Mouse (Mus musculus) kidney, postnatal 4 days (tissue): ENCODE measurements around the gene Rnf167.

Experiments
- DNase-seq, 2 experiments: peaks; one replicate each; pipeline ENCODE4 v3.0.0; 2021; ENCODE audit warnings: mixed read lengths in 2 of 2

Rnf167 gene

DNA sequence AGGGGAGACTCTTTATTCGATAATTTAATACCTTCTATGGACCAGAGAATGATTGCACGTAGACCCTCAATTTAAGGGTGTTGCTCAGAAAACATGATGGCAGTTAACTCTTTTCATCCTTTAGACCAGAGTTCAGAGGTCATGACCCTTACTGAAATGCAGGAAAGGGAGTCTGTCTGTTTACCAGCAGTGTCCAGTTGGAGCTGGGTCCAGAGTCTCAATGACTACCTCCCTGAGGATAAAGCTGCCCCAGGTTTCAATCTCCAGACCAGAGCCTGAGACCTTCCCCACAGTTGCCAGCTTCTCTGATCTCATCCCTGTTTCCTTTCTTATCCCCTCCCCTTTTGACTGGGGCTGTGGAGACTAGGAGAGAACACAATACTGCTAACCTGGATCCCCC, 31.5 kb downstream of the Rnf167 start:
- no peak for DNase-seq

DNA sequence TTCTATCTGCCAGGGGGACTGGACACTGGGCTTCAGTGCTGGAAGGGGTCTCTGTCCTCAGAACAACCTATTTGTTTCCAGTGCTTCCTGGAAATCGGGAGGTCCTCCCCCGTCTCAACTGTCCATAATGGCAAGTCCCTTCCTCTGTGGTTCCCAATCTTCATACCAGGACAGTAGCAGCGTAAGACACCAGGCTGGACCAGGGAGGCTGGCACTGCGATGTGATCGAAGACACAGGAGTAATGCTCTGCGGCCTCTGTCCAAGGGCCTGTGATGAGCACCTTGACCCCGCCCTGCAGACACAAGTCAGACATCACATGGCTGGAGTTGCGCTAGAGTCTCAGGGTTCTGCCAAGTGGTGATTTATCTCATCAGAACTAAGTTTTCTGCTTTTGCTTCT, 32.3 kb downstream of the Rnf167 start:
- DNase-seq: no peak

DNA sequence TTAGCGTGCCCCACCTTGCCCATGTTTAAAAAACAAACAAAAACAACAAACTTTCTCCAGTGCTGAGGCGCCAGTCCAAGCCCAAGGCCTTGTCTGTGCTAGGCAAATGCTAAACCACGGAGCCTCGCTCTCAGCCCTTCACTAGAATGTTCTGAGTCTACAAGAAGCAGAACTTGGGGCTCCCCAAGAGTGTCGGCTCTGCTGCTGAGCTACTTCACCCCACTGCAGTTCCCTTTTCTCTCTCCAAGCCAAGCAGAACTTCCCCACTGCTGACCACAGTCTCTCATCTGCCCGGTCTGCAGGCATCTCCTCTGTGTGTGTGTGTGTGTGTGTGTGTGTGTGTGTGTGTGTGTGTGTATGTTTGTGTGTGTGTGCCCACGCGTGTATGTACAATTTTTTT, 32.9 kb downstream of the Rnf167 start:
- DNase-seq: no peak

DNA sequence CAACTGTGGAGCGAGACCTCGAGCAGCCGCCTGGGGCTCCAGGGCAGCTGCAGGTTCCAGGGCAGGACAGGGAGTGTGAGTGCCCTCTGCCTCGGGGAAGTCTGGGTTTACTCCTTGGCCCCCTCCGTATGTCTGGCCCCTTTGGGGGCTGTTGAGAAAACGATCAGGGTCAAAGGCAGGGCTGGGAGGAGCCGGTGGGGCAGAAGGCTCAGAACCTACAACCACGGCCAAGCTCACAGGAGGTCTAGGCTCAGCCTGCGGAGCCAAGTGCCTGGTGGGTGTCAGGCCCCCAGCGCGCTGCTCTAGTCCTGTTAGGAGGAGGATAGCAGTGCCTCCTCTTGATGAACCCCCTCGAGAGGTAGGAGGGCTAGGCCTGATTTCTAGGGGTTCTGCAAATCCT, 34.1 kb downstream of the Rnf167 start:
- DNase-seq: no peak

DNA sequence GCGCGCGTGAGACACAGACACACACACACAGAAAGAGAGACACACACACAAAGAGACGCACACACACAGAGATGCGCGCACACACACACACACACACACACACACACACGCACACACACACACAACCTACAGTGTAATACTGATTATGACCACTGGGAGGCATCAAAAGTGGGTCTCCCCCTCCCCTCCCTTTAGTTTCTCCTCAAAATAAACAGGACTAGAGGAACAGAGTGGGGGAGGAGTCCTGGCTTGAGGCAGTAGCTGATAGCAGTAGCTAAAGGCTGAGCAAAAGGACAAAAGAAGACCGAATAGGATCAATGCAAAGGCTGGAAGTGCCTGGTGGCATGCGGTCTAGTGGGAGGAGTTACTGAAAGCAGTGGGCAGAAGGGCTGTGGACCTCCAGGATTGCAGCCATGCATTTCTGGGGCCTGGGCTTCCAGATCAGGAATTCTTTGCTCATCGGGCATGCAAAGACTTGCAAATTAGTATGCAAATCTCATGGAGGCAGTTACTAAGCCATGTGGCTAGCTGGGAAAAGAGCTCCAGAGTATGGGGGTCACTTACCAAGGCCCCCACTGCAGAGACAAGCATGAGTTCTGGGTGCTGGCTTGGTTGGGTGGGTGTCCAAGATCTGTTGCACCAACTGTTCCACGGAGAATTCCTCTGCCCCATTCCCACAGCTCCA, 35.0 kb downstream of the Rnf167 start:
- DNase-seq: peak; percentile 50 to 67

DNA sequence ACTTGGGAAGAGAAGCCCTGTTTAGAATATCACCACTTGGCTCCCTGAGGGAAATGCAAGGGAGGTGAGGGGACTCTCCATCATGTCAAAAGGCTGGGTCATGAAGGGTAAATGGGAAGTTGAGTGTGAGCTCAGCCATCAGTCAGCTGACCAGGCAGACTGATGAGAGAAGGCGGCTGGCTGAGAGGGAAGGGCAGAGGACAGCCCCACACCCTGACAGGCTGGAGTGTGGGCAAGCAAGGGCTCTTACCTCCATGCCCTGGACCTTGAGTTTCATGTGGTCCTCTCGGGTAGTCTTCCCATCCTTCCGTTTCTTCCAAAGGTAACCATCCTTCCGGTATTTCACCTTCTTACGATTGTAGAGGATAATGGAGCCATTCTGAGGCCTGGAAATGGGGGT, 36.6 kb downstream of the Rnf167 start:
- DNase-seq: no peak

DNA sequence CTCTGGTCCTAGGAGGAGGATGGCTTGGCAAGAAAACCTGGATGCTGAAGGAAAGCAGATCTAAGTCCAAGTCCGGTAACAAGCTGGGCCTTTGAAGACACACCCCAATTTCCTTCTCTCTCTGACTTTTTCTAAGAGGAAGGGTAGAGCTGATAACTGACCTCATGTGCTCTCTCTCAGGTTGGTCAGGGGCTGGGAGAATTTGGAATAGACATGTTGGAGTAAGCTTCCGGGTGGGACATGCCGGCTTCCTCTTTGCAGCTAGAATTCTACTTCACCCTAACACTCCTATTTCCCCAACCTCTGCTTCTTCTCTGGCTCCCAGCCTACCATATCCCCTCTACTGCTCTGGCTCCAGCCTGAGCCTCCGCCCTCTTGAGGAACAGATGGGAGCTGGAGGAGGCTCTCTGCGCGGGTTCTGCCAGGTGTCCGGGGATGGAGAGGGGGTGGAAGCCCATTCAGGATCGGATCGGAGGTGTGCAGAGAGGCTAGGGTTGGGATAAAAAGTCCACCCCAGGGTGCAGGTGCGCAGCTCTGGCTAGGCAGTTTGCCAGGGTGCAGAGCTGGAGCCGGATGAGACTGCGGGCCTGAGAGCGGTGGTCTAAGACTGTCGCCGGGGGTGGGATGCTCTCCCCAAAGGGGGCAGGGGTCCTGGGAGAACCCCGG, 40.0 kb downstream of the Rnf167 start:
- peak; percentile 52 to 62 for DNase-seq

DNA sequence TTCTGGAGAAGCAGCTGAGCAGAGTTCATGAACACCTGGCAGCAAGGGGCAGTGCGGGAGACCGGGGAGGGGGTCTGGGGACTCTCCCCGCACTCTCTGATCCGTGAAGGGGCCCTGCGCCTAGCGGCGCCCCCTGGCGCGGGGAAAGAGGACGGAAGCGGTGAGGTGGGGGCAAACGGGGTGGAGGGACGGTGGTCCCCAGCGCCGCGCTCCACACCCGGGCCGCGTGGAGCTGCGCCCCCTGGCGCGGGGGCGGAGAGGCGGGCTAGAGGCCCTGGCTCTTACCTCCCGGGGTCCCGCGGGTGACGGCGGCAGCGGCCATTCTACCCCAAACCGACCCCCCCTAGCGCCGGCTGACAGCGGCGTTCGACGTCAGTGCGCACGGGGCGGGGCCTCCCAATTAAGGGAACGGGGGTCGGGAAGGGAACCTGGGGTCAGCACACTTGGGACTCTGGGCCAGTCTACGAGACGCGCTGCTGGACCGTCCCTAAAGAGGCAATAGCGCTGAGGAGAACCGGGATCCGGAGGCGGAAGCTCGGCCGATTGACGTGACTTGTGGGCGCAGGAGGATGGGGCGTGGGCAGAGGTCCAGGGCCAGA, 40.7 kb downstream of the Rnf167 start, which contains the start of gene Camta2:
TSS of gene Camta2 (minus strand) at position 505 of the 599 bp plus-strand sequence.
- peak; percentile 95 to 96 for DNase-seq

DNA sequence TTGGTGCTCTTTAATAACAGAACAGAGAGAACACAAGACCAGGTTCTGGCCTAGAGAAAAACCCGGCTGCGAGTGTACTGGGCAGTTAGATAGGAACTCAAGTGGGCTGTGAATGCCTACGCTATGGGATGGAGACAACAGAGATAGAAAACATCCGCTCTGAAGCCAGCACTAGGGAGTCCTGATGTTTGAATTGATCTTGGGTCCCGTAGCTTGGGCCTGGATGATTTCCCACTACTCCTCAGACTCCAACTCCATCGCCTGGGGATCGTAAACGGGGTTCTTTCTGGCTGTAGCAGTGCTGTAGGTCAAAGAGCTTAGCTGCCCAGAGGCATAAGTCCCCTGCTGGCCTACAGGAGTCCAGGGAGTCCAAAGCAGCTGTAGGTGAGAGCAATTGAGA, 41.3 kb downstream of the Rnf167 start:
- peak in 1 of 2 experiments; percentile 32 for DNase-seq

DNA sequence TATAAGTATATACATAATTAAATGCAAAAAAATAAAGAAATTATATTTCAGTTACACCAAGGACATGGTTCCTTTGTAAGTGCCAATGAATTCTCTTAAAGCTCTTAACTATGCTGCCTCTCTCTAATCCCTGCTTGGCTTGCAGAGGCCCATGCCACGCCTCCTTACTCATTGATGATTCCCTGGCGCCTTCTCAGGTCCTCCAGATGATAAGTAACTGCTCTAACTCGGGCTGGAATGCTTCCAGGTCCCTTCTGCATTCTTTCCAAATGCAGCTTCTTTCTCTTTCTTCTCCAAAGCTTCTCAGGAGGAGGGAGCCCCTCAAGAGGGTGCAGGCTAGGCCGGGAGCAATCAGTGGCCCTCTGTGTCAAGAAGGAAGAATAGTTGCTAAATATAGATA, 42.5 kb downstream of the Rnf167 start:
- DNase-seq: no peak

DNA sequence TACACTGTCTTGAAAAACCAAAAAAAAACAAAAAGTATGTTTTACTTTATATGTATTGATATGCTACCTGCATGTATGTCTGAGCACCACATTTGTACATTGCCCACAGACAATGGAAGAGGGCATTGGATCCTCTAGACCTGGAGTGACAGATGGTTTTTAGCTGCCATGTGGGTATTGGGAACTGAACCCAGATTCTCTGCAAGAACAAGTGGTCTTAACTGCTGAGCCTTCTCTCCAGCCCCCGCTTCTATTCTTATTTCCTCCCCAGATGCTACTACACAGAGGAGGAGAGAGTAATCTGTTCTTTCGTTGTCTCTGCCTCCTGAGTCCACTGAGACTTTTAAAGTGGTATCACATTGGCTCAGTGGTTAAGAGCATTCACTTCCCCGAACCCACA, 46.5 kb downstream of the Rnf167 start:
- no peak for DNase-seq

DNA sequence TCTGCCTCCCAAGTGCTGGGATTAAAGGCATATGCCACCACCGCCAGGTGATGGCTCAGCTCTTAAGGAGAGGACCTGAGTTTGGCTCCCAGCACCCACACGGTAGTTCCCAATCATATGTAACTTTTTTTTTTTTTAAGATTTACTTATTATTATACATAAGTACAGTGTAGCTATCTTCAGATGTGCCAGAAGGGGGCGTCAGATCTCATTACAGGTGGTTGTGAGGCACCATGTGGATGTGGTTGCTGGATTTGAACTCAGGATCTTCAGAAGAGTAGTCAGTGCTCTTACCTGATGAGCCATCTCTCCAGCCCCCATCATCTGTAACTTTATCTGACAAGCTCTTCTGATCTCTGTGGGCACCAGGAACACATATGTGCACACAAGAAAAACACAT, 50.3 kb downstream of the Rnf167 start:
- DNase-seq: no peak

DNA sequence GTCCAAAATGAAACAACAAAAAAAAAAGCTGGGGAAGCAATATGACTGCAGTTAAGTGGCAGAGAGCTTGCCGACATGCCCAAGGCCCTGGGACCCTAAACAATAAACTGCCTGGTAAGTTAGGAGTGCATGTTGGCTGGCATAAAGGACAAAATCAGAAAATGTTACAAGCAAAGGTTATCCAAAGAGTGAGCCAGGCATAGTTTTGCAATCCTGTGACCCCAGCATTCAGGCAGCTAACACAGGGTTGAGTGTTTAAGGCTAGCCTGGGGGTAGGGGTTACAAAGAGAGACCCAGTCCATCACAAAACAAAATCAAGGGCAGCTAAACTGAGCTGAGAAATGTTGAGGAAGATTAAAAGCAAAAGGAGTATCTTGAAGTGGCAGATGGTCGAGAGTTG, 52.0 kb downstream of the Rnf167 start:
- no peak for DNase-seq

DNA sequence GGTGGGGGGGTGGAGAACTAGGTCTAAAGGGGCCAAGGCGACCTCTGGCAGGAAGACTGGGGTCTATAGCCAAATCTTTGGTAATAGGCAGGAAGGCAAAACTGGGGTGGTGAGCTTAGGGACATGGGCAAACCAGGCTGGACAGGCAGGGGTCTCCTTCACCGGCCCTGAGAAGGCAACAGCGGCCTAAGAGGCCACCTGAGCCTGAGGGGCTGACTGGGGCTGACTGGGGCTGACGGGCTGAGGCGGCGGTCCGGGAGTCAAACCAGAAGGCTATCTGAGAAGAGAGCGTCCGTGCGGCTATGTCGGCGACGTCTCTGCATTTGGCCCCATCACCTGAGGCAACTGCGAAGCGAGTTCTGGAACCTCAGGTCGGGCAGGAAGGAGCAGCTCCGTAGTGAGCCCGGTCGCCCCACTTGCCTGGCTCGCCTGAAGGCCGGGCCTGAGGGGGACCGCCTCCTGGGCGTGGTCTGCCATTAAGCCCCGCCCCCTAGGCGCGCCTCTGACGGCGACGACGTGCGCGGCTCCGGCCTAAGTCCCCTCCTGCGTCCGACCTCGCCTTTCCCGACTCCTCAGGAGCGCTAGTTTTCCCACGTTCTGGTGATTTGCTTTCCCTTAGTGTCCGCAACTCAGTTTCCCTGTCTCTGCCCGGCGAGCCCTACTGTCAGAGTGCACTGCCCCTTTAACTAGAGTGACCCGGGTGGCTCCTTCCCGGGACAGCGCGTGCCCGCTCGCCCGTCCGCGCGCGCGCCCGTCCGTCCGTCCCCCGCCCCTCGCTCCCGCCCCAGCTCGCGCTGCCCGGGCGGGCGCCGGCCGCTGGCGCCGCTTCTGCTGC, 52.9 kb downstream of the Rnf167 start, which contains the start of the genes Inca1 and Kif1c:
TSS of gene Inca1 (minus strand) at position 434 of the 835 bp plus-strand sequence.
TSS of gene Kif1c (plus strand) at position 827 of the 835 bp plus-strand sequence.
- DNase-seq: peak; percentile 97

DNA sequence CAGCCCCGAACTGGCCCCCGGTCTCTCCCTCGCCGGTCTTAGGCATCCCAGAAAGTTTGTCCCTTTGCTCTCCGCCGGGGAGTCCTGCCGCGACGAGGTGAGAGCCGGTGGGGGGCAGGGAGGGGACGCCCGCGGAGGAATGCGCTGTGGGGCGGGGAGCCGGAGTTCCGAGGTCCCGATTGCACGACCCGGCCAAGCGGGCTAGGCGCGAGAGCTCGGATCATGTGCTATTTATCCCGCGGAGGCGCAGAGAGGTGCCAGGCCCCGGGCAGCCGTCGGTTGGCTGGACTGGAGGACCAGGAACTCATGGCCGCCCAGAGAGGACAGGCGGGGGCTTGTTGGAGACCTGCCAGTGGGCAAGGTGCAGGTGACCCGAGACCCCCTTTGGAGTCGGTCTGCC, 53.6 kb downstream of the Rnf167 start:
- peak; percentile 81 to 87 for DNase-seq
